Mouse (Mus musculus): ENCODE measurements around the gene Cnnm4. TPM values are rescaled to one million over a fixed set of nuclear protein-coding genes. Genes with fewer than 3 reads are reported as not detected.
"Not testable (repeated sequence)": the region's sequence is repeated elsewhere in the genome, so short reads cannot be mapped to it uniquely, and the experiment has no call there.

Cnnm4 gene
- total RNA-seq, 2 experiments from 2014 or later: 7.6 to 8.2 TPM

- peak; percentile 43 for DNase-seq (ENCODE audit: low spot score)
These were observed 42.3 kb downstream of the Cnnm4 start for GRCm38 (mm10) chr1:36513718-36514117.

- no peak for DNase-seq (ENCODE audit: low spot score)
These were observed 46.8 kb downstream of the Cnnm4 start for GRCm38 (mm10) chr1:36518259-36518658.

GRCm38 (mm10) chr1:36519626-36520025 lies 48.2 kb downstream of the Cnnm4 start:
- DNase-seq (ENCODE audit: low spot score): no peak

GRCm38 (mm10) chr1:36522210-36522609 lies 50.8 kb downstream of the Cnnm4 start:
- no peak for DNase-seq (ENCODE audit: low spot score)

GRCm38 (mm10) chr1:36523332-36524013 lies 52.1 kb downstream of the Cnnm4 start:
- DNase-seq (ENCODE audit: low spot score): peak; percentile 71

GRCm38 (mm10) chr1:36524058-36524457 lies 52.6 kb downstream of the Cnnm4 start:
- no peak for DNase-seq (ENCODE audit: low spot score)

- DNase-seq (ENCODE audit: low spot score): no peak
These were observed 54.4 kb downstream of the Cnnm4 start for GRCm38 (mm10) chr1:36525774-36526173.

GRCm38 (mm10) chr1:36526903-36527302 lies 55.5 kb downstream of the Cnnm4 start:
- no peak for DNase-seq (ENCODE audit: low spot score)

GRCm38 (mm10) chr1:36528351-36528750 lies 56.9 kb downstream of the Cnnm4 start:
- DNase-seq (ENCODE audit: low spot score): peak; percentile 59

- DNase-seq (ENCODE audit: low spot score): peak; percentile 52
These were observed 57.9 kb downstream of the Cnnm4 start for GRCm38 (mm10) chr1:36529274-36529673.

- DNase-seq (ENCODE audit: low spot score): no peak
These were observed 58.5 kb downstream of the Cnnm4 start for GRCm38 (mm10) chr1:36529875-36530274.

- DNase-seq (ENCODE audit: low spot score): peak; percentile 50
These were observed 59.1 kb downstream of the Cnnm4 start for GRCm38 (mm10) chr1:36530485-36530884.

- DNase-seq (ENCODE audit: low spot score): no peak
These were observed 59.5 kb downstream of the Cnnm4 start for GRCm38 (mm10) chr1:36530962-36531361.

GRCm38 (mm10) chr1:36531461-36531860 lies 60.0 kb downstream of the Cnnm4 start:
- DNase-seq (ENCODE audit: low spot score): peak; percentile 37

GRCm38 (mm10) chr1:36533546-36533945 lies 62.1 kb downstream of the Cnnm4 start:
- DNase-seq (ENCODE audit: low spot score): no peak

- peak; percentile 77 for DNase-seq (ENCODE audit: low spot score)
These were observed 63.2 kb downstream of the Cnnm4 start for GRCm38 (mm10) chr1:36534595-36535058.

- peak; percentile 91 for DNase-seq (ENCODE audit: low spot score)
These were observed 64.3 kb downstream of the Cnnm4 start for GRCm38 (mm10) chr1:36535477-36536396.

GRCm38 (mm10) chr1:36536397-36536728 lies 64.9 kb downstream of the Cnnm4 start:
- DNase-seq (ENCODE audit: low spot score): no peak

GRCm38 (mm10) chr1:36536783-36537182 lies 65.4 kb downstream of the Cnnm4 start, which contains the start of gene Ankrd23:
Gene Ankrd23, minus strand, starts transcription at chr1:36536883.
- not testable (repeated sequence) for DNase-seq (ENCODE audit: low spot score)

GRCm38 (mm10) chr1:36538727-36539126 lies 67.3 kb downstream of the Cnnm4 start:
- no peak for DNase-seq (ENCODE audit: low spot score)

GRCm38 (mm10) chr1:36539186-36539585 lies 67.8 kb downstream of the Cnnm4 start, which contains the start of gene Gm42417:
Gene Gm42417, minus strand, starts transcription at chr1:36539429.
- DNase-seq (ENCODE audit: low spot score): peak; percentile 92

- peak; percentile 68 for DNase-seq (ENCODE audit: low spot score)
These were observed 68.7 kb downstream of the Cnnm4 start for GRCm38 (mm10) chr1:36540132-36540531.
